ENCODE assay signal across 8 mouse cellular contexts in the genomic region with DNA sequence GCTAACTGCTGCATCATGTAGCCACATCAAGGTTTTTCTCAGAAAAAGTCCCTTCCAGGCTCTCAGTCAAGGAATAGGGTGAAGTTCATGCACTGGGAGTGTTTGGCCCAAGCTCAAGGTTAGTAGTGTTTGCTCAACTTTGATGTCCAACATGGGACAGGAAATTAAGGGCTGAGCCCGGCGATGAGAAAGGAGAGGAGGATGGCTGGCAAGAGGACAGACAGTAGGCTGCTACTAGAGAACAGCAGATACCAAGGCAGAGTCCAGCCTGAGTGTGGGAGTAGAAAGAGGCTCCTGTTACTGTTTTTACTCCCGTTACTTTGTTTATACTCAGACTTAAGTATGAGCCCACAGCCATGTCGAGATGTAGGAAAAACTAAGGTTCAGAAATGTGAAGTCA. TPM values are rescaled to one million over a fixed set of nuclear protein-coding genes. Genes with fewer than 3 reads are reported as not detected.
DNase-seq lines count a peak whose midpoint lies in the region; ATAC-seq and TF ChIP-seq lines count a peak whose summit lies in the region.

No protein-coding gene starts in this region.

- peaks cover 13% of the 10 kb centered on the region for H3K4me1 ChIP-seq in embryonic facial prominence, embryonic 13.5 days
- peaks cover 8% of the 10 kb centered on the region for H3K4me1 ChIP-seq in hindbrain, embryonic 16.5 days (ENCODE audit: control insufficient read depth, insufficient read depth, low read depth, low read length)
- peaks cover 7% of the 10 kb centered on the region for H3K4me1 ChIP-seq in liver, adult 2 months (ENCODE audit: control insufficient read depth, insufficient read depth, low read length)
- 0 out of 2 replicates have a peak, but pooled peaks cover 3% of the 10 kb centered on the region for H3K4me1 ChIP-seq in neural tube, embryonic 14.5 days (ENCODE audit: control insufficient read depth, insufficient read depth, low read length)

- H3ac ChIP-seq in C2C12 (ENCODE audit: control insufficient read depth, insufficient read length, low read depth): peak overlapping the region; percentile 83

- no peak for TF ChIP-seq POLR2A in liver, adult 2 months (IDR thresholded peaks at IDR 0.05; ENCODE audit: extremely low read depth, insufficient read depth, low read length)

- H3K4me3 ChIP-seq in C2C12 (ENCODE audit: insufficient read depth, poor library complexity, severe bottlenecking): peak overlapping the region; percentile 65
- peak overlapping the region; percentile 67 for H3K4me3 ChIP-seq in embryonic facial prominence, embryonic 13.5 days
- peak overlapping the region; percentile 67 for H3K4me3 ChIP-seq in hindbrain, embryonic 16.5 days (ENCODE audit: low read length)
- H3K4me3 ChIP-seq in liver, adult 2 months (ENCODE audit: insufficient read depth, low read depth, low read length): peak overlapping the region; percentile 73; the same call in 1 of the 2 replicates
- H3K4me3 ChIP-seq in neural tube, embryonic 14.5 days (ENCODE audit: low read depth, low read length): peak overlapping the region; percentile 58

- peaks cover 9% of the 10 kb centered on the region for H3K79me3 ChIP-seq in C2C12 (ENCODE audit: low read depth)

- H3K79me2 ChIP-seq in C2C12 (ENCODE audit: control insufficient read depth, insufficient read depth): peaks cover 18% of the 10 kb centered on the region
- no peaks in the 10 kb centered on the region for H3K79me2 ChIP-seq in liver, adult 2 months (ENCODE audit: control insufficient read depth, insufficient read depth, low read length)

- H3K27ac ChIP-seq in embryonic facial prominence, embryonic 13.5 days: 0 out of 2 replicates have a peak overlapping the region, but pooled peaks have one; percentile 16
- H3K27ac ChIP-seq in hindbrain, embryonic 16.5 days (ENCODE audit: low read depth, low read length): 0 out of 2 replicates have a peak overlapping the region, but pooled peaks have one; percentile 56
- H3K27ac ChIP-seq in liver, adult 2 months (replicated peaks; ENCODE audit: insufficient read depth, low read depth, low read length): peak overlapping the region; percentile 72
- H3K27ac ChIP-seq in neural tube, embryonic 14.5 days (ENCODE audit: low read depth, low read length): no peak overlapping the region

- ATAC-seq in embryonic facial prominence, embryonic 13.5 days (ENCODE audit: insufficient number of reproducible peaks, insufficient read depth, low FRiP score, low TSS enrichment, low read depth): no peak
- no peak for ATAC-seq in hindbrain, embryonic 16.5 days
- ATAC-seq in neural tube, embryonic 14.5 days (ENCODE audit: low read depth): no peak; the same call in 1 of the 2 replicates

- peaks cover 34% of the 10 kb centered on the region for H3K36me3 ChIP-seq in C2C12 (ENCODE audit: control insufficient read depth, insufficient read depth)
- peaks cover 25% of the 10 kb centered on the region for H3K36me3 ChIP-seq in embryonic facial prominence, embryonic 13.5 days
- H3K36me3 ChIP-seq in hindbrain, embryonic 16.5 days (ENCODE audit: control insufficient read depth, insufficient read depth, low read length): no peaks in the 10 kb centered on the region; the same call in 1 of the 2 replicates
- H3K36me3 ChIP-seq in liver, adult 2 months (ENCODE audit: control insufficient read depth, insufficient read depth, low read length): peaks cover 33% of the 10 kb centered on the region
- H3K36me3 ChIP-seq in neural tube, embryonic 14.5 days (ENCODE audit: control insufficient read depth, insufficient read depth, low read length): 0 out of 2 replicates have a peak, but pooled peaks cover 10% of the 10 kb centered on the region

- H3K4me2 ChIP-seq in embryonic facial prominence, embryonic 13.5 days: peak overlapping the region; percentile 67
- H3K4me2 ChIP-seq in hindbrain, embryonic 16.5 days (ENCODE audit: low read length): peak overlapping the region; percentile 70
- H3K4me2 ChIP-seq in neural tube, embryonic 14.5 days (ENCODE audit: low read depth, low read length): peak overlapping the region; percentile 64

- no peaks in the 10 kb centered on the region for H3K9me3 ChIP-seq in embryonic facial prominence, embryonic 13.5 days
- no peaks in the 10 kb centered on the region for H3K9me3 ChIP-seq in hindbrain, embryonic 16.5 days (ENCODE audit: control insufficient read depth, low read length)
- H3K9me3 ChIP-seq in neural tube, embryonic 14.5 days (ENCODE audit: control insufficient read depth, low read length): no peaks in the 10 kb centered on the region

- 15% methylated on average over 4 of the region's 4 CpGs for WGBS in embryonic facial prominence, embryonic 13.5 days
- WGBS in hindbrain, embryonic 16.5 days: 44% methylated on average over 4 of the region's 4 CpGs
- WGBS in liver, adult 2 months: under 1% methylated on average over 4 of the region's 4 CpGs
- WGBS in neural tube, embryonic 14.5 days: 42% methylated on average over 4 of the region's 4 CpGs

- peak overlapping the region; percentile 80 for H3K9ac ChIP-seq in embryonic facial prominence, embryonic 13.5 days
- H3K9ac ChIP-seq in hindbrain, embryonic 16.5 days (ENCODE audit: low read depth, low read length): no peak overlapping the region
- H3K9ac ChIP-seq in liver, adult 2 months (ENCODE audit: low read depth, low read length): peak overlapping the region; percentile 75
- H3K9ac ChIP-seq in neural tube, embryonic 14.5 days (replicated peaks; ENCODE audit: low read depth, low read length): no peak overlapping the region

- DNase-seq in cerebellum, adult 9-11 months: peak; percentile 52
- DNase-seq in cerebellum, adult 8-10 months: no peak
- peak; percentile 88 for DNase-seq in liver, adult 2 months (ENCODE audit: extremely low read depth, low read depth, low spot score)
- DNase-seq in retina, embryonic 14.5 days (ENCODE audit: low spot score): no peak

- TF ChIP-seq CTCF in C2C12 (IDR thresholded peaks at IDR 0.05; ENCODE audit: control insufficient read depth, insufficient read depth, insufficient read length): no peak
- TF ChIP-seq CTCF in liver, adult 2 months (IDR thresholded peaks at IDR 0.05; ENCODE audit: low read depth, low read length): no peak

- no peaks in the 10 kb centered on the region for H3K27me3 ChIP-seq in C2C12 (ENCODE audit: control insufficient read depth, insufficient read depth, insufficient read length)
- no peaks in the 10 kb centered on the region for H3K27me3 ChIP-seq in embryonic facial prominence, embryonic 13.5 days
- no peaks in the 10 kb centered on the region for H3K27me3 ChIP-seq in hindbrain, embryonic 16.5 days (replicated peaks; ENCODE audit: control insufficient read depth, insufficient read depth, low read length)
- no peaks in the 10 kb centered on the region for H3K27me3 ChIP-seq in liver, adult 2 months (ENCODE audit: control insufficient read depth, insufficient read depth, low read length)
- no peaks in the 10 kb centered on the region for H3K27me3 ChIP-seq in neural tube, embryonic 14.5 days (ENCODE audit: control insufficient read depth, insufficient read depth, low read length)

TF ChIP-seq in C2C12, 6 proteins besides CTCF, POLR2A, EP300 and RAD21:
- TF ChIP-seq MAX (IDR thresholded peaks at IDR 0.05) (no peak), CEBPB (IDR thresholded peaks at IDR 0.05; ENCODE audit: low read depth) (no peak), FOSL1 (IDR thresholded peaks at IDR 0.05; ENCODE audit: insufficient read depth, low read length, poor library complexity, severe bottlenecking) (no peak), MYOD1 (IDR thresholded peaks at IDR 0.05; ENCODE audit: control insufficient read depth, insufficient read length, low read depth) (no peak), USF1 (IDR thresholded peaks at IDR 0.05; ENCODE audit: low read depth) (no peak), MYOG (IDR thresholded peaks at IDR 0.05; ENCODE audit: control insufficient read depth, extremely low read depth, insufficient read length) (no peak)

RNA-seq across cellular contexts. Expression of a gene that starts 0.9 kb away (rescaled TPM):
- polyA plus RNA-seq in C2C12 (2012; fragmentation: generic; extraction: Trizol): 83.1 TPM
- 104 and 105 TPM in 2 replicates for polyA plus RNA-seq in embryonic facial prominence, embryonic 13.5 days (2015; fragmentation: Nextera tagmentation; extraction: Ambion mirVana)
- 121 and 133 TPM in 2 replicates for polyA plus RNA-seq in hindbrain, embryonic 16.5 days (2015; fragmentation: Nextera tagmentation; extraction: Ambion mirVana)
- 191 and 199 TPM in 2 replicates for total RNA-seq in liver, adult 2 months (2014; rRNA removed)
- 157 and 170 TPM in 2 replicates for polyA plus RNA-seq in liver, adult 2 months (2012; rRNA removed)
- 127 and 135 TPM in 2 replicates for polyA plus RNA-seq in neural tube, embryonic 14.5 days (2014; fragmentation: Nextera tagmentation; extraction: Ambion mirVana)

RNA-seq across cellular contexts. Expression of a gene that starts 12.2 kb away (rescaled TPM):
- 1.8 TPM for polyA plus RNA-seq in C2C12 (2012; fragmentation: generic; extraction: Trizol)
- polyA plus RNA-seq in embryonic facial prominence, embryonic 13.5 days (2015; fragmentation: Nextera tagmentation; extraction: Ambion mirVana): 11.6 and 11.9 TPM in 2 replicates
- 13.4 and 13.6 TPM in 2 replicates for polyA plus RNA-seq in hindbrain, embryonic 16.5 days (2015; fragmentation: Nextera tagmentation; extraction: Ambion mirVana)
- 0.47 and 0.55 TPM in 2 replicates for total RNA-seq in liver, adult 2 months (2014; rRNA removed)
- polyA plus RNA-seq in liver, adult 2 months (2012; rRNA removed): 0.11 TPM in 1 of 2 replicates, not detected in the other
- 11.9 and 14.6 TPM in 2 replicates for polyA plus RNA-seq in neural tube, embryonic 14.5 days (2014; fragmentation: Nextera tagmentation; extraction: Ambion mirVana)

RNA-seq across cellular contexts. Expression of a gene that starts 16.0 kb away (rescaled TPM):
- polyA plus RNA-seq in C2C12 (2012; fragmentation: generic; extraction: Trizol): 1.1 TPM
- 2.9 and 3.6 TPM in 2 replicates for polyA plus RNA-seq in embryonic facial prominence, embryonic 13.5 days (2015; fragmentation: Nextera tagmentation; extraction: Ambion mirVana)
- polyA plus RNA-seq in hindbrain, embryonic 16.5 days (2015; fragmentation: Nextera tagmentation; extraction: Ambion mirVana): 1.6 and 1.9 TPM in 2 replicates
- total RNA-seq in liver, adult 2 months (2014; rRNA removed): 2.2 and 3.0 TPM in 2 replicates
- 0.48 and 0.98 TPM in 2 replicates for polyA plus RNA-seq in liver, adult 2 months (2012; rRNA removed)
- polyA plus RNA-seq in neural tube, embryonic 14.5 days (2014; fragmentation: Nextera tagmentation; extraction: Ambion mirVana): 3.3 and 3.9 TPM in 2 replicates

Comparison
In these comparisons a context has a peak if more than half of its experiments do, and no peak if none do; other contexts are left out.
1. DNase-seq: peak in cerebellum, adult 9-11 months (single experiment) and liver, adult 2 months (single experiment); none in cerebellum, adult 8-10 months (single experiment) and retina, embryonic 14.5 days (single experiment).
2. H3K9ac ChIP-seq: peak in embryonic facial prominence, embryonic 13.5 days (single experiment) and liver, adult 2 months (single experiment); none in hindbrain, embryonic 16.5 days (single experiment) and neural tube, embryonic 14.5 days (single experiment).
3. Peak in every context shown above with its lines, with median percentiles within 50 percentile points of each other: H3K4me3 ChIP-seq and H3K4me2 ChIP-seq.